Mouse (Mus musculus): ENCODE results near the gene Apc2. TPM values are rescaled to one million over a fixed set of nuclear protein-coding genes. Genes with fewer than 3 reads are reported as not detected.

Apc2 gene
- polyA plus RNA-seq (2012; rRNA removed; ENCODE audit: low replicate concordance) = 1.4 and 1.9 TPM in 2 replicates

GRCm38 (mm10) chr10:80295618-80296425 is at the start of gene Apc2:
Apc2 (plus strand) TSS chr10:80295977.

GRCm38 (mm10) chr10:80248971-80249640 is 46.7 kb upstream of the Apc2 start, which contains the start of gene Ndufs7:
Ndufs7 (plus strand) TSS chr10:80249121.

GRCm38 (mm10) chr10:80260642-80261584 is 34.9 kb upstream of the Apc2 start, which contains the start of the genes Gamt and Dazap1:
Gamt (minus strand) TSS chr10:80261012.
Dazap1 (plus strand) TSS chr10:80261486.

GRCm38 (mm10) chr10:80292251-80293146 is 3.3 kb upstream of the Apc2 start, which contains the start of gene Rps15:
Rps15 (plus strand) TSS chr10:80292453.

GRCm38 (mm10) chr10:80320340-80320760 is 24.6 kb downstream of the Apc2 start, which contains the start of gene 2310011J03Rik:
2310011J03Rik (minus strand) TSS chr10:80320537.

GRCm38 (mm10) chr10:80329273-80330081 is 33.7 kb downstream of the Apc2 start, which contains the start of the genes Pcsk4 and Reep6:
Pcsk4 (minus strand) TSS chr10:80329498.
Reep6 (plus strand) TSS chr10:80329953.

GRCm38 (mm10) chr10:80348244-80348781 is 52.5 kb downstream of the Apc2 start, which contains the start of gene Adamtsl5:
Adamtsl5 (minus strand) TSS chr10:80348412.

GRCm38 (mm10) chr10:80356001-80356682 is 60.4 kb downstream of the Apc2 start, which contains the start of gene Plk5:
Plk5 (plus strand) TSS chr10:80356459.

Other genes starting within 250 kb of the Apc2 start
- 1,265 and 1,308 TPM in 2 replicates for gene Gpx4, start 248.8 kb upstream of the Apc2 start, polyA plus RNA-seq (2012; rRNA removed; ENCODE audit: low replicate concordance)
- gene Sbno2, start 190.4 kb upstream of the Apc2 start, polyA plus RNA-seq (2012; rRNA removed; ENCODE audit: low replicate concordance) = 106 and 161 TPM in 2 replicates
- 164 and 186 TPM in 2 replicates for gene Stk11, start 180.2 kb upstream of the Apc2 start, polyA plus RNA-seq (2012; rRNA removed; ENCODE audit: low replicate concordance)
- gene Atp5d, start 157.3 kb upstream of the Apc2 start, polyA plus RNA-seq (2012; rRNA removed; ENCODE audit: low replicate concordance) = 1,044 and 2,712 TPM in 2 replicates
- gene Cbarp, start 155.1 kb upstream of the Apc2 start, polyA plus RNA-seq (2012; rRNA removed; ENCODE audit: low replicate concordance) = 27.7 and 53.0 TPM in 2 replicates
- gene Midn, start 147.7 kb upstream of the Apc2 start, polyA plus RNA-seq (2012; rRNA removed; ENCODE audit: low replicate concordance) = 83.5 and 239 TPM in 2 replicates
- gene Cirbp, start 130.0 kb upstream of the Apc2 start, polyA plus RNA-seq (2012; rRNA removed; ENCODE audit: low replicate concordance) = 93.4 and 153 TPM in 2 replicates
- gene 1600002K03Rik, start 123.0 kb upstream of the Apc2 start, polyA plus RNA-seq (2012; rRNA removed; ENCODE audit: low replicate concordance) = 11.7 and 15.0 TPM in 2 replicates
- gene Efna2, start 116.5 kb upstream of the Apc2 start, polyA plus RNA-seq (2012; rRNA removed; ENCODE audit: low replicate concordance) = 5.0 and 12.1 TPM in 2 replicates
- 45.9 and 46.8 TPM in 2 replicates for gene Mum1, start 69.5 kb upstream of the Apc2 start, polyA plus RNA-seq (2012; rRNA removed; ENCODE audit: low replicate concordance)
- 857 and 948 TPM in 2 replicates for gene Ndufs7, start 46.9 kb upstream of the Apc2 start, polyA plus RNA-seq (2012; rRNA removed; ENCODE audit: low replicate concordance)
- 41.6 and 54.2 TPM in 2 replicates for gene Gamt, start 35.0 kb upstream of the Apc2 start, polyA plus RNA-seq (2012; rRNA removed; ENCODE audit: low replicate concordance)
- gene Dazap1, start 34.5 kb upstream of the Apc2 start, polyA plus RNA-seq (2012; rRNA removed; ENCODE audit: low replicate concordance) = 40.3 and 92.4 TPM in 2 replicates
- 1,242 and 1,668 TPM in 2 replicates for gene Rps15, start 3.5 kb upstream of the Apc2 start, polyA plus RNA-seq (2012; rRNA removed; ENCODE audit: low replicate concordance)
- 57.6 and 67.1 TPM in 2 replicates for gene 2310011J03Rik, start 24.6 kb downstream of the Apc2 start, polyA plus RNA-seq (2012; rRNA removed; ENCODE audit: low replicate concordance)
- 18.9 and 31.0 TPM in 2 replicates for gene Pcsk4, start 33.5 kb downstream of the Apc2 start, polyA plus RNA-seq (2012; rRNA removed; ENCODE audit: low replicate concordance)
- gene Reep6, start 34.0 kb downstream of the Apc2 start, polyA plus RNA-seq (2012; rRNA removed; ENCODE audit: low replicate concordance) = 17.8 and 36.0 TPM in 2 replicates
- 47.3 and 58.2 TPM in 2 replicates for gene Adamtsl5, start 52.4 kb downstream of the Apc2 start, polyA plus RNA-seq (2012; rRNA removed; ENCODE audit: low replicate concordance)
- 2.2 and 3.0 TPM in 2 replicates for gene Plk5, start 60.5 kb downstream of the Apc2 start, polyA plus RNA-seq (2012; rRNA removed; ENCODE audit: low replicate concordance)
- gene Mex3d, start 91.7 kb downstream of the Apc2 start, polyA plus RNA-seq (2012; rRNA removed; ENCODE audit: low replicate concordance) = 13.8 and 47.5 TPM in 2 replicates
- 134 and 161 TPM in 2 replicates for gene Mbd3, start 103.6 kb downstream of the Apc2 start, polyA plus RNA-seq (2012; rRNA removed; ENCODE audit: low replicate concordance)
- gene Uqcr11, start 110.9 kb downstream of the Apc2 start, polyA plus RNA-seq (2012; rRNA removed; ENCODE audit: low replicate concordance) = 1,950 and 2,616 TPM in 2 replicates
- 78.7 and 199 TPM in 2 replicates for gene Tcf3, start 137.7 kb downstream of the Apc2 start, polyA plus RNA-seq (2012; rRNA removed; ENCODE audit: low replicate concordance)
- gene Onecut3, start 198.9 kb downstream of the Apc2 start, polyA plus RNA-seq (2012; rRNA removed; ENCODE audit: low replicate concordance) = not detected in 2 replicates
- gene Atp8b3, start 243.1 kb downstream of the Apc2 start, polyA plus RNA-seq (2012; rRNA removed; ENCODE audit: low replicate concordance) = 0.05 and 0.06 TPM in 2 replicates